Mouse (Mus musculus): Measurements from ENCODE around the gene Gys2.
"Not testable (repeated sequence)": the region's sequence is repeated elsewhere in the genome, so short reads cannot be mapped to it uniquely, and the experiment has no call there.

Gene Gys2

GRCm38 (mm10) chr6:142472801-142473203, at the start of gene Gys2:
Gene Gys2, minus strand, starts transcription at chr6:142473109.
- DNase-seq: no peak

GRCm38 (mm10) chr6:142521591-142522110, 48.7 kb upstream of the Gys2 start:
- no peak for DNase-seq

GRCm38 (mm10) chr6:142519110-142519509, 46.2 kb upstream of the Gys2 start:
- DNase-seq: peak; percentile 36

GRCm38 (mm10) chr6:142515379-142515778, 42.5 kb upstream of the Gys2 start:
- not testable (repeated sequence) for DNase-seq

- DNase-seq: peak; percentile 56
These were observed 42.0 kb upstream of the Gys2 start for GRCm38 (mm10) chr6:142514912-142515311.

GRCm38 (mm10) chr6:142512902-142513301, 40.0 kb upstream of the Gys2 start:
- no peak for DNase-seq

- DNase-seq: no peak
These were observed 38.7 kb upstream of the Gys2 start for GRCm38 (mm10) chr6:142511516-142512135.

- no peak for DNase-seq
These were observed 35.8 kb upstream of the Gys2 start for GRCm38 (mm10) chr6:142508663-142509062.

GRCm38 (mm10) chr6:142507785-142508162, 34.9 kb upstream of the Gys2 start, which contains the start of gene Ldhb:
Gene Ldhb, minus strand, starts transcription at chr6:142507957.
- DNase-seq: peak; percentile 91

- DNase-seq: no peak
These were observed 34.3 kb upstream of the Gys2 start for GRCm38 (mm10) chr6:142507033-142507784.

- no peak for DNase-seq
These were observed 33.6 kb upstream of the Gys2 start for GRCm38 (mm10) chr6:142506338-142507032.

- DNase-seq: no peak
These were observed 30.7 kb upstream of the Gys2 start for GRCm38 (mm10) chr6:142503601-142504000.

- no peak for DNase-seq
These were observed 29.7 kb upstream of the Gys2 start for GRCm38 (mm10) chr6:142502519-142503125.

- not testable (repeated sequence) for DNase-seq
These were observed 17.2 kb upstream of the Gys2 start for GRCm38 (mm10) chr6:142490114-142490513.

GRCm38 (mm10) chr6:142487638-142488037, 14.7 kb upstream of the Gys2 start:
- no peak for DNase-seq

GRCm38 (mm10) chr6:142485478-142486123, 12.7 kb upstream of the Gys2 start:
- no peak for DNase-seq

GRCm38 (mm10) chr6:142477239-142477638, 4.3 kb upstream of the Gys2 start:
- peak; percentile 11 for DNase-seq

- no peak for DNase-seq
These were observed 1.8 kb downstream of the Gys2 start for GRCm38 (mm10) chr6:142471141-142471540.

- DNase-seq: no peak
These were observed 3.3 kb downstream of the Gys2 start for GRCm38 (mm10) chr6:142469602-142470001.

GRCm38 (mm10) chr6:142462194-142462593, 10.7 kb downstream of the Gys2 start:
- no peak for DNase-seq

- no peak for DNase-seq
These were observed 13.8 kb downstream of the Gys2 start for GRCm38 (mm10) chr6:142459017-142459678.

- no peak for DNase-seq
These were observed 14.9 kb downstream of the Gys2 start for GRCm38 (mm10) chr6:142458010-142458409.
